Mouse (Mus musculus): ENCODE data around the gene Tmem62. TPM values are rescaled to one million over a fixed set of nuclear protein-coding genes. Genes with fewer than 3 reads are reported as not detected.
"Not testable (repeated sequence)": the region's sequence is repeated elsewhere in the genome, so short reads cannot be mapped to it uniquely, and the experiment has no call there.

Tmem62 gene
- polyA plus RNA-seq, 1 experiment from 2014 or later, result 4.6 TPM

- no peak for DNase-seq (ENCODE audit: low spot score)
- H3K9ac ChIP-seq (ENCODE audit: low read length), result no peak overlapping the region
- ATAC-seq (replicated peaks; ENCODE audit: low FRiP score, low TSS enrichment, low read depth), result no peak
- H3K9me3 ChIP-seq (ENCODE audit: control insufficient read depth, low read length), result no peaks in the 10 kb centered on the region
- WGBS, result 87% methylated on average over 1 of the region's 1 CpGs
- no peak overlapping the region for H3K27ac ChIP-seq (ENCODE audit: low read depth)
- no peaks in the 10 kb centered on the region for H3K4me1 ChIP-seq (replicated peaks; ENCODE audit: control insufficient read depth, insufficient read depth, low read length)
- no peak overlapping the region for H3K4me2 ChIP-seq (ENCODE audit: low read length)
- no peaks in the 10 kb centered on the region for H3K27me3 ChIP-seq (replicated peaks; ENCODE audit: control insufficient read depth, insufficient read depth, low read length)
- no peak overlapping the region for H3K4me3 ChIP-seq (ENCODE audit: low read depth, low read length)
- H3K36me3 ChIP-seq (ENCODE audit: control insufficient read depth, insufficient read depth, low read length), result peaks cover 39% of the 10 kb centered on the region
Observed at GRCm38 (mm10) chr2:121017151-121017550, 40.3 kb downstream of the Tmem62 start.

- H3K27me3 ChIP-seq (replicated peaks; ENCODE audit: control insufficient read depth, insufficient read depth, low read length), result no peaks in the 10 kb centered on the region
- H3K27ac ChIP-seq (ENCODE audit: low read depth), result no peak overlapping the region
- ATAC-seq (replicated peaks; ENCODE audit: low FRiP score, low TSS enrichment, low read depth) (no peak), DNase-seq (ENCODE audit: low spot score) (no peak)
- 70% methylated on average over 5 of the region's 5 CpGs for WGBS
- no peak overlapping the region for H3K4me3 ChIP-seq (ENCODE audit: low read depth, low read length)
- H3K36me3 ChIP-seq (ENCODE audit: control insufficient read depth, insufficient read depth, low read length), result no peaks in the 10 kb centered on the region
- no peak overlapping the region for H3K9ac ChIP-seq (ENCODE audit: low read length)
- no peak overlapping the region for H3K4me2 ChIP-seq (ENCODE audit: low read length)
- H3K9me3 ChIP-seq (ENCODE audit: control insufficient read depth, low read length), result no peaks in the 10 kb centered on the region
- no peaks in the 10 kb centered on the region for H3K4me1 ChIP-seq (replicated peaks; ENCODE audit: control insufficient read depth, insufficient read depth, low read length)
Observed at GRCm38 (mm10) chr2:121022918-121023317, 46.1 kb downstream of the Tmem62 start.

GRCm38 (mm10) chr2:121036733-121037341, 60.0 kb downstream of the Tmem62 start, which contains the start of gene Epb42:
Gene Epb42, minus strand, starts transcription at chr2:121037072.
- H3K9me3 ChIP-seq (ENCODE audit: control insufficient read depth, low read length), result no peaks in the 10 kb centered on the region
- no peaks in the 10 kb centered on the region for H3K27me3 ChIP-seq (replicated peaks; ENCODE audit: control insufficient read depth, insufficient read depth, low read length)
- 58% methylated on average over 5 of the region's 5 CpGs for WGBS
- H3K36me3 ChIP-seq (ENCODE audit: control insufficient read depth, insufficient read depth, low read length), result no peaks in the 10 kb centered on the region
- DNase-seq (ENCODE audit: low spot score) (no peak), ATAC-seq (replicated peaks; ENCODE audit: low FRiP score, low TSS enrichment, low read depth) (no peak)
- H3K9ac ChIP-seq (ENCODE audit: low read length), result no peak within 1 kb of the TSS
- H3K4me3 ChIP-seq (ENCODE audit: low read depth, low read length), result no peak within 1 kb of the TSS
- H3K4me2 ChIP-seq (ENCODE audit: low read length), result no peak within 1 kb of the TSS
- no peak within 1 kb of the TSS for H3K27ac ChIP-seq (ENCODE audit: low read depth)
- no peaks in the 10 kb centered on the region for H3K4me1 ChIP-seq (replicated peaks; ENCODE audit: control insufficient read depth, insufficient read depth, low read length)

- H3K4me1 ChIP-seq (replicated peaks; ENCODE audit: control insufficient read depth, insufficient read depth, low read length); H3K9ac ChIP-seq (ENCODE audit: low read length); H3K36me3 ChIP-seq (ENCODE audit: control insufficient read depth, insufficient read depth, low read length); ATAC-seq (replicated peaks; ENCODE audit: low FRiP score, low TSS enrichment, low read depth); H3K27me3 ChIP-seq (replicated peaks; ENCODE audit: control insufficient read depth, insufficient read depth, low read length); H3K27ac ChIP-seq (ENCODE audit: low read depth); H3K9me3 ChIP-seq (ENCODE audit: control insufficient read depth, low read length); DNase-seq (ENCODE audit: low spot score); H3K4me2 ChIP-seq (ENCODE audit: low read length); H3K4me3 ChIP-seq (ENCODE audit: low read depth, low read length): not testable (repeated sequence)
- 96% methylated on average over 1 of the region's 1 CpGs for WGBS
Observed at GRCm38 (mm10) chr2:121038851-121039250, 62.0 kb downstream of the Tmem62 start.

GRCm38 (mm10) chr2:121039382-121039781, 62.6 kb downstream of the Tmem62 start:
- ATAC-seq (replicated peaks; ENCODE audit: low FRiP score, low TSS enrichment, low read depth) (no peak), DNase-seq (ENCODE audit: low spot score) (no peak)
- H3K9me3 ChIP-seq (ENCODE audit: control insufficient read depth, low read length), result no peaks in the 10 kb centered on the region
- H3K36me3 ChIP-seq (ENCODE audit: control insufficient read depth, insufficient read depth, low read length), result no peaks in the 10 kb centered on the region
- 98% methylated on average over 1 of the region's 1 CpGs for WGBS
- H3K27me3 ChIP-seq (replicated peaks; ENCODE audit: control insufficient read depth, insufficient read depth, low read length), result no peaks in the 10 kb centered on the region
- no peak overlapping the region for H3K4me3 ChIP-seq (ENCODE audit: low read depth, low read length)
- H3K4me1 ChIP-seq (replicated peaks; ENCODE audit: control insufficient read depth, insufficient read depth, low read length), result no peaks in the 10 kb centered on the region
- H3K9ac ChIP-seq (ENCODE audit: low read length), result no peak overlapping the region
- no peak overlapping the region for H3K27ac ChIP-seq (ENCODE audit: low read depth)
- no peak overlapping the region for H3K4me2 ChIP-seq (ENCODE audit: low read length)

GRCm38 (mm10) chr2:121041098-121041497, 64.3 kb downstream of the Tmem62 start:
- Histone ChIP-seq H3K36me3 (ENCODE audit: control insufficient read depth, insufficient read depth, low read length) (no peaks in the 10 kb centered on the region), H3K27me3 (replicated peaks; ENCODE audit: control insufficient read depth, insufficient read depth, low read length) (no peaks in the 10 kb centered on the region), H3K4me2 (ENCODE audit: low read length) (no peak overlapping the region), H3K9ac (ENCODE audit: low read length) (no peak overlapping the region), H3K4me3 (ENCODE audit: low read depth, low read length) (no peak overlapping the region), H3K4me1 (replicated peaks; ENCODE audit: control insufficient read depth, insufficient read depth, low read length) (no peaks in the 10 kb centered on the region), H3K9me3 (ENCODE audit: control insufficient read depth, low read length) (no peaks in the 10 kb centered on the region), H3K27ac (ENCODE audit: low read depth) (no peak overlapping the region)
- no peak for DNase-seq (ENCODE audit: low spot score)
- WGBS, result 49% methylated on average over 5 of the region's 5 CpGs
- ATAC-seq (replicated peaks; ENCODE audit: low FRiP score, low TSS enrichment, low read depth), result no peak

GRCm38 (mm10) chr2:121045653-121046052, 68.8 kb downstream of the Tmem62 start:
- no peaks in the 10 kb centered on the region for H3K36me3 ChIP-seq (ENCODE audit: control insufficient read depth, insufficient read depth, low read length)
- H3K4me3 ChIP-seq (ENCODE audit: low read depth, low read length), result no peak overlapping the region
- no peak for DNase-seq (ENCODE audit: low spot score)
- no peak for ATAC-seq (replicated peaks; ENCODE audit: low FRiP score, low TSS enrichment, low read depth)
- 81% methylated on average over 4 of the region's 4 CpGs for WGBS
- H3K27ac ChIP-seq (ENCODE audit: low read depth), result no peak overlapping the region
- no peaks in the 10 kb centered on the region for H3K27me3 ChIP-seq (replicated peaks; ENCODE audit: control insufficient read depth, insufficient read depth, low read length)
- no peak overlapping the region for H3K9ac ChIP-seq (ENCODE audit: low read length)
- H3K4me1 ChIP-seq (replicated peaks; ENCODE audit: control insufficient read depth, insufficient read depth, low read length), result no peaks in the 10 kb centered on the region
- no peaks in the 10 kb centered on the region for H3K9me3 ChIP-seq (ENCODE audit: control insufficient read depth, low read length)
- no peak overlapping the region for H3K4me2 ChIP-seq (ENCODE audit: low read length)

GRCm38 (mm10) chr2:121052176-121052575, 75.4 kb downstream of the Tmem62 start:
- Histone ChIP-seq H3K9ac (ENCODE audit: low read length) (no peak overlapping the region), H3K4me3 (ENCODE audit: low read depth, low read length) (no peak overlapping the region), H3K27me3 (replicated peaks; ENCODE audit: control insufficient read depth, insufficient read depth, low read length) (no peaks in the 10 kb centered on the region), H3K27ac (ENCODE audit: low read depth) (no peak overlapping the region), H3K9me3 (ENCODE audit: control insufficient read depth, low read length) (no peaks in the 10 kb centered on the region), H3K36me3 (ENCODE audit: control insufficient read depth, insufficient read depth, low read length) (no peaks in the 10 kb centered on the region), H3K4me1 (replicated peaks; ENCODE audit: control insufficient read depth, insufficient read depth, low read length) (no peaks in the 10 kb centered on the region), H3K4me2 (ENCODE audit: low read length) (no peak overlapping the region)
- WGBS, result 92% methylated on average over 5 of the region's 5 CpGs
- no peak for DNase-seq (ENCODE audit: low spot score)
- ATAC-seq (replicated peaks; ENCODE audit: low FRiP score, low TSS enrichment, low read depth), result no peak

- H3K9me3 ChIP-seq (ENCODE audit: control insufficient read depth, low read length), result no peaks in the 10 kb centered on the region
- H3K9ac ChIP-seq (ENCODE audit: low read length), result no peak overlapping the region
- no peak for DNase-seq (ENCODE audit: low spot score)
- H3K27me3 ChIP-seq (replicated peaks; ENCODE audit: control insufficient read depth, insufficient read depth, low read length), result no peaks in the 10 kb centered on the region
- H3K27ac ChIP-seq (ENCODE audit: low read depth), result no peak overlapping the region
- WGBS, result 73% methylated on average over 2 of the region's 2 CpGs
- H3K4me2 ChIP-seq (ENCODE audit: low read length), result no peak overlapping the region
- ATAC-seq (replicated peaks; ENCODE audit: low FRiP score, low TSS enrichment, low read depth), result no peak
- H3K4me3 ChIP-seq (ENCODE audit: low read depth, low read length), result no peak overlapping the region
- no peaks in the 10 kb centered on the region for H3K36me3 ChIP-seq (ENCODE audit: control insufficient read depth, insufficient read depth, low read length)
- no peaks in the 10 kb centered on the region for H3K4me1 ChIP-seq (replicated peaks; ENCODE audit: control insufficient read depth, insufficient read depth, low read length)
Observed at GRCm38 (mm10) chr2:121054060-121054459, 77.2 kb downstream of the Tmem62 start.

Data from intestine, embryonic 14.5 days (tissue).